Mouse (Mus musculus): ENCODE data around the gene Ackr2. TPM values are rescaled to one million over a fixed set of nuclear protein-coding genes. Genes with fewer than 3 reads are reported as not detected.

Gene Ackr2
- polyA plus RNA-seq, 1 experiment = 46.8 TPM

DNA sequence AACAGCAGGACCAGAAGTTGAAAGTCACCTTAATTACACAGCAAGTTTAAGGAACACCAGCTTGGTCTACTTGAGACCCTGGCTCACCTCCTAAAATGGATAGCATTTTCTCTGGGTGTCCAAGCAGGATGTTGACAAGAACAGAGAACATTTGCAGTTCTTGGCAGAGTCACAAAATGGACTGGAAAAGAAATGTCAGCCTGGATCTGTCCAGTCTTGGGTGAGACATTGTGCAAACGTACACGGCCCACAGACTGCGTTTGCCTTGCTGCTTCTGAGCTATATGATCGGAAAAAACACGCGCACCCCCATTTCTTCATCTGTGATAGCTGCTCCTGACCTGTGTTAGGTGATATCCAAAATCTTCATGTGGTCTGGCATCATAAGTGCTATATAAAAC, 30.5 kb upstream of the Ackr2 start:
- 43% methylated on average over 6 of the region's 6 CpGs for WGBS
- TF ChIP-seq CTCF (IDR thresholded peaks at IDR 0.05; ENCODE audit: insufficient read depth, low read length) = no peak
- TF ChIP-seq POLR2A (IDR thresholded peaks at IDR 0.05; ENCODE audit: borderline replicate concordance, extremely low read depth, low read depth, low read length) = no peak
- DNase-seq = no peak
- no peak overlapping the region for H3K4me3 ChIP-seq (replicated peaks; ENCODE audit: extremely low read depth, low read depth, low read length)
- peaks cover 3% of the 10 kb centered on the region; the same call in 1 of the 2 replicates for H3K4me1 ChIP-seq (ENCODE audit: control insufficient read depth, insufficient read depth, low read length)

DNA sequence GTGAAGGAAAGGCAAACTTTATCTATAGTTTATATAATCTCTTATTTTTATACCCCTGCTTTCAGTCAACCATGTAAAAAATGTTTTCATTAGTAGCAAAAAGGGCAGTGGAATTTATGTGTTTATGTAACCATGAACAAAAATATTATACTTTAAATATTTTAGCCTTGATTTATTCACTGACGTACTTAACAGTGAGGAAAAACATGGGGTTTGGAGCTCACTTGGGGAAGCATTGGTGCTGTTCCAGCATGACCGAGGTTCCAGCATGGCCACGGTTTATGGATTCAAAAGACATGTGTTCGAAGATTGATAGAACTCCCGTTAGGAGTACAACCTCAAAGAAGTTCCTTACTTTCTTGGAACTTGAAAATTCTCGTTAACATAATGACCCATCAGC, 29.9 kb upstream of the Ackr2 start:
- TF ChIP-seq POLR2A (IDR thresholded peaks at IDR 0.05; ENCODE audit: borderline replicate concordance, extremely low read depth, low read depth, low read length) (no peak), CTCF (IDR thresholded peaks at IDR 0.05; ENCODE audit: insufficient read depth, low read length) (no peak)
- no peak for DNase-seq
- WGBS = 69% methylated on average over 6 of the region's 6 CpGs

DNA sequence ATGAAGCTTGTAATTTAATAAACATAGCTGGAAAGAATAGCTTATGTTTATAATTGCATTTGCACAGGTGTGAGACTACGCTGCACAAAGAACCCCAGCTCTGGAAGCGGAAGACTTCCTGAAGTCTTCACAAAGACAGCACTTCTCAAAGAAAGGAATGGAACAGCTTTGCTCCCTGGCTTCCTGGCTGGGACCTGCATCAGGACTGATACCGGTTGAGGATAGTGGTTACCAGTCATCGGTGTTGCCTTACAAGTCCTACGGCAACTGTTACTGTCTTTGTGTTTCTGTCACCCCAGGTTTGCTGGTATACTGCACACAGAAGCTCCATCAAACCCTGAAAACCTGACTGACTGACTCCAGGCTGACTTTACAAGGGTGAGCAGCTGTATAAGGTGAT, 28.7 kb upstream of the Ackr2 start:
- TF ChIP-seq POLR2A (IDR thresholded peaks at IDR 0.05; ENCODE audit: borderline replicate concordance, extremely low read depth, low read depth, low read length) (no peak), CTCF (IDR thresholded peaks at IDR 0.05; ENCODE audit: insufficient read depth, low read length) (no peak)
- peaks cover 3% of the 10 kb centered on the region; the same call in 1 of the 2 replicates for H3K4me1 ChIP-seq (ENCODE audit: control insufficient read depth, insufficient read depth, low read length)
- H3K4me3 ChIP-seq (replicated peaks; ENCODE audit: extremely low read depth, low read depth, low read length) = no peak overlapping the region
- DNase-seq = no peak
- WGBS = 83% methylated on average over 5 of the region's 5 CpGs

More for the DNA sequence above, 29.9 kb upstream of the Ackr2 start:
- Histone ChIP-seq H3K4me3 (replicated peaks; ENCODE audit: extremely low read depth, low read depth, low read length) (no peak overlapping the region), H3K4me1 (ENCODE audit: control insufficient read depth, insufficient read depth, low read length) (peaks cover 3% of the 10 kb centered on the region; the same call in 1 of the 2 replicates)

DNA sequence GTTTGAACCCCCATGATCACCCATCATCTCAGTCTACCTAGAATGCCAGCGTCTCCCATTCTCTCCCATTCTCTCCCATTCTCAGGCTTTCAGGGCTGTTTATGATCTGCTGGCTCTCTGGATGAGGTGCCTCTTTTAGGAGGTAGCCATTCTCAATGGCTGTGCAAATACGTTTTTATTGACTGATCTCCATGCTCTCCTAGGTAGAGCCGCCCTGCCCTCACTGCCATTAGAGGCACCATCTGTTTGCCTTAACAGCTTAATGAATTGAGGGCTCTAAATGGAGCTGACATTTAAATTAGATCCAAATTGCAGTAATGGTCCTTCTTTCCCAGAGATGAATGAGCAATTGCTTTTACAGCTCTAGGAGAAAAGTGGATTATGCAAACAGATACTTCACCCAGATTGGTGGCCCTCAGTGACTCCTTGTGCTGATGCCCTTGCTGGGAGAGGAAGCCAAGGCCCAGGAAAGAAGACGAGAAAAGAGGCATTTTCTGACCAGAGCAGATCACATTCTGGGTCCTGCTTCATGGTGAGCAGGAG, 28.1 kb upstream of the Ackr2 start:
- no peak for DNase-seq
- no peak for TF ChIP-seq CTCF (IDR thresholded peaks at IDR 0.05; ENCODE audit: insufficient read depth, low read length)
- no peak for TF ChIP-seq POLR2A (IDR thresholded peaks at IDR 0.05; ENCODE audit: borderline replicate concordance, extremely low read depth, low read depth, low read length)
- Histone ChIP-seq H3K4me1 (ENCODE audit: control insufficient read depth, insufficient read depth, low read length) (peaks cover 3% of the 10 kb centered on the region; the same call in 1 of the 2 replicates), H3K4me3 (replicated peaks; ENCODE audit: extremely low read depth, low read depth, low read length) (no peak overlapping the region)
- WGBS = 72% methylated on average over 4 of the region's 4 CpGs

DNA sequence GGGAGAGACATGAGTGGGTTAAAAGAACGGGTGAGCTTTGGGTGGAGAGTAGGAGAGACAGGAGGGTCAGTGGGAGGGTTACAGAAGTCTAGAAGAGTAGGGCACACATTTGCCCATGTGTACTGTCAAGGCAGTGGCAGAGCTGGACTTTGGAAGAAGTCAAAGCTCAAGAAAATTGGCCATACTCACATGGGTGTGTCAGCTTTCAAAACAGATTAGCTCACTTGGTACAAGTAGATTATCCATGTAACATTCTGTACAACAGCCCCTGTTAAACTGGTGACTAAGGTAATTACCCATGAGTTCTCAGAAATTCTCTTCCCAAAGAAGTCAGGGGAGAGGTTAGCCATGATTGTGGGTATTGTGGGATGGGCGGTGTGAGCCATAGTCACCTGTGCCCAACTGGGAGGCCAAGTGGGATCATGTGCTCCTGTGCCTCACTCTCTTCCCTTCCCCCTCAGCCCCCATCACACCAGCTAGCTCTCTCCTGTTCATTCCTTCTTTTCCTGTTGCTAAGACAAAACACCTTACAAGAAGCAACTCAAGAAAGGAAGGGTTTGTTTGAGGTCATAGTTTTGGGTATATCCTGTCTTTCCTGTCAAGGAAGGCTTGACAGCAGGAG, 26.0 kb upstream of the Ackr2 start:
- no peak for DNase-seq
- Histone ChIP-seq H3K4me1 (ENCODE audit: control insufficient read depth, insufficient read depth, low read length) (peaks cover 3% of the 10 kb centered on the region; the same call in 1 of the 2 replicates), H3K4me3 (replicated peaks; ENCODE audit: extremely low read depth, low read depth, low read length) (no peak overlapping the region)
- no peak for TF ChIP-seq POLR2A (IDR thresholded peaks at IDR 0.05; ENCODE audit: borderline replicate concordance, extremely low read depth, low read depth, low read length)
- no peak for TF ChIP-seq CTCF (IDR thresholded peaks at IDR 0.05; ENCODE audit: insufficient read depth, low read length)
- 85% methylated on average over 2 of the region's 2 CpGs for WGBS

DNA sequence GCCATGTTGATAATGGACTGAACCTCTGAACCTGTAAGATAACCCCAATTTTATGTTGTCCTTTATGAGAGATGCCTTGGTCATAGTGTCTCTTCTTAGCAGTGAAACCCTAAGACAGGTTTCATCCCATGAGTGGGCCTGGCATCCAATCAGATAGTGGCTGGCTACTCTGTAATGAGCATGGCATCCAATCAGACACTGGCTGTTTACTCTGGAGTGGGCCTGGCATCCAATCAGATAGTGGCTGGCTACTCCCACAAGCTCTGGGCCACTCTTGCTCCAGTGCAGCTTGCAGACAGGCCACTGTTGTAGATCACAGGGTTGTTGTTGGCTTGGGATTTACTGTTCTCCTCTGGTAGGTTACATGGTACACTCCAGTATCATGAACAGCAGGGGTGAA, 24.6 kb upstream of the Ackr2 start:
- Histone ChIP-seq H3K4me3 (replicated peaks; ENCODE audit: extremely low read depth, low read depth, low read length) (no peak overlapping the region), H3K4me1 (ENCODE audit: control insufficient read depth, insufficient read depth, low read length) (no peaks in the 10 kb centered on the region)
- DNase-seq = no peak
- TF ChIP-seq POLR2A (IDR thresholded peaks at IDR 0.05; ENCODE audit: borderline replicate concordance, extremely low read depth, low read depth, low read length) = no peak
- TF ChIP-seq CTCF (IDR thresholded peaks at IDR 0.05; ENCODE audit: insufficient read depth, low read length) = no peak

DNA sequence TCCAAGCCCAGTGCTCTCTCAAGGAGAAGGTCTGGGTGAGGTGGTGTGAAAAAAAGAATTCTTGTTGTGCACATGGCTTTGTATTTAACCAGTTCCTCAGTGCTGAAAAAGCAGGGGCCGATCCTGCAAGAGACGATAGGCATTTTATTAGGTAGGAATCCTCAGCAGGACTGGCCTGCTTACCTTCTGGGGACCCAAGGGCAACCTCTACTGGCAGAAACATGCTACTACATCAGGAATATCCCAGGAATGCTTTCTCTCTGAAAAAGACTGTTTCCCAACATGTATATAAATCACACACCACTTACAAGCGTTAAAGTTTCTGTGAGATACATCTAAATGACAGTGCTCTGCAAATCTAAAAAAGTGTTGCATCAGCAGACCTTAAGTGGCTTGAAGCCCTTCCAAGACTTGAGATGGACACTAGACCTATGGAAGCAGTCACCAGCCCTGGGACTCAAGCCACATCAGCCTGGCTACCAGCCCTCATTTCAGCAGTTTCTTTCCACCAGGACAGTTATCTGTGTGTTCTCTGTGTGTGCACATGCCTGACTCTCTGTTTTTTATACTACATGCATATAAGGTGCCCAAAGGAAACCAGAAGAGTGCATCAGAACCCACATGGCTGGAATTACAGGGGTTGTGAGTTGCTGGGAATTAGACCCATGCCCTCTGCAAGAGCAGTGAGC, 21.0 kb upstream of the Ackr2 start:
- 16% methylated on average over 3 of the region's 3 CpGs for WGBS
- TF ChIP-seq POLR2A (IDR thresholded peaks at IDR 0.05; ENCODE audit: borderline replicate concordance, extremely low read depth, low read depth, low read length) = no peak
- TF ChIP-seq CTCF (IDR thresholded peaks at IDR 0.05; ENCODE audit: insufficient read depth, low read length) = peak; percentile 79

DNA sequence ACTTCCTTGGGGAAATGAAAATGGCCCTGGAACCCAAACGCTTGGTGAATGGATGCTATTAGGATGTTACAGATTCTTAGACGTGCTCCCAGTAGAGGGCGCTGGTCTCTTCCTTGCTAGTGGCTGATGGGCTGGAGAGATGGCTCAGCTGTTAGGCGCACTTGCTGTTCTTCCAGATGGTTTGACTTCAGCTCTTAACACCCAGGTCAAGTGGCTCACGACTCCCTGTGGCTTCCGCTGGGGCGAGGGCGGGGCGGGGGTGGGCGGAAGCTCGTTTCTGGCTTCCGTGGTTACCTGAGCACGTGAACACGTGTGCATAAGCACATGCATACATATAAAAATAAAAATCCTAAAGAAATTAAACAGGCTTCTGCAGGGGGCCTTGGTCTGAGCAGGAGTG, 17.3 kb upstream of the Ackr2 start:
- H3K4me1 ChIP-seq (ENCODE audit: control insufficient read depth, insufficient read depth, low read length) = peaks cover 3% of the 10 kb centered on the region
- H3K4me3 ChIP-seq (replicated peaks; ENCODE audit: extremely low read depth, low read depth, low read length) = no peak overlapping the region
- TF ChIP-seq POLR2A (IDR thresholded peaks at IDR 0.05; ENCODE audit: borderline replicate concordance, extremely low read depth, low read depth, low read length) (no peak), CTCF (IDR thresholded peaks at IDR 0.05; ENCODE audit: insufficient read depth, low read length) (peak; percentile 86)
- peak; percentile 59 for DNase-seq
- WGBS = 18% methylated on average over 14 of the region's 14 CpGs

More for the DNA sequence above, 21.0 kb upstream of the Ackr2 start:
- Histone ChIP-seq H3K4me1 (ENCODE audit: control insufficient read depth, insufficient read depth, low read length) (peaks cover under 1% of the 10 kb centered on the region), H3K4me3 (replicated peaks; ENCODE audit: extremely low read depth, low read depth, low read length) (no peak overlapping the region)
- DNase-seq = no peak

DNA sequence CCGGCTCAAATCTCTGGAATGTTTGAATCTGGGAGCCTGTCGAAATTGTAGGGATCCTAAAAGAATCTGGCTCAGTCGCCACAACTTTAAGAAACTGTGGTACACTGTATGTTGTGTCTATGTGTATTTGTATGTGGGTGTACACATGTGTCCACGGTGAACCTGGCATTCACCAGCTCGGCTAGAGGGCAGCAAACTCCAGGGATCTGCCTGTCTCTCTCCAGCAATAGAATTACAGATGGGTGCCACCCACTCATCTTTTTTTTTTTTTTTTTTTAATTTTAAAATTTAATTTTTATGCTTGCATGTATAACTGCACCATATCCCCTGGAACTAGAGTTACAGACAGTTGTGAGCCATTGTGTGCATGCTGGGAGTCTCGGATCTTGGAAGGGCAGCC, 16.9 kb upstream of the Ackr2 start:
- 49% methylated on average over 6 of the region's 6 CpGs for WGBS
- H3K4me1 ChIP-seq (ENCODE audit: control insufficient read depth, insufficient read depth, low read length) = peaks cover 3% of the 10 kb centered on the region
- DNase-seq = no peak
- H3K4me3 ChIP-seq (replicated peaks; ENCODE audit: extremely low read depth, low read depth, low read length) = no peak overlapping the region
- no peak for TF ChIP-seq POLR2A (IDR thresholded peaks at IDR 0.05; ENCODE audit: borderline replicate concordance, extremely low read depth, low read depth, low read length)
- peak; percentile 52; the same call in 1 of the 2 replicates for TF ChIP-seq CTCF (IDR thresholded peaks at IDR 0.05; ENCODE audit: insufficient read depth, low read length)

Measured in lung, adult 2 months (tissue).